Mouse (Mus musculus): ENCODE measurements at regions not wholly inside any gene's neighbourhood (a gene's known extent, or its start where the extent isn't known, plus 50 kb on each side); places are given as distances from the start of the nearest gene placed in this dataset.

GRCm38 (mm10) chr5:64738781-64739310, 64.3 kb upstream of the Klf3 start:
- no peak for DNase-seq (ENCODE audit: low spot score in 2 of 2)

- no peak for DNase-seq (ENCODE audit: low spot score in 2 of 2)
Measured at GRCm38 (mm10) chr5:64739311-64740261, 63.6 kb upstream of the Klf3 start.

- no peak for DNase-seq (ENCODE audit: low spot score in 2 of 2)
Measured at GRCm38 (mm10) chr5:64744041-64744440, 59.1 kb upstream of the Klf3 start.

GRCm38 (mm10) chr5:64744455-64744854, 58.7 kb upstream of the Klf3 start:
- DNase-seq (ENCODE audit: low spot score in 2 of 2) = no peak

- no peak for DNase-seq (ENCODE audit: low spot score in 2 of 2)
Measured at GRCm38 (mm10) chr5:64747461-64747860, 55.7 kb upstream of the Klf3 start.

GRCm38 (mm10) chr5:64749415-64750166, 53.6 kb upstream of the Klf3 start:
- no peak for DNase-seq (ENCODE audit: low spot score in 2 of 2)

GRCm38 (mm10) chr5:64750406-64750805, 52.8 kb upstream of the Klf3 start:
- no peak for DNase-seq (ENCODE audit: low spot score in 2 of 2)

- no peak for DNase-seq (ENCODE audit: low spot score in 2 of 2)
Measured at GRCm38 (mm10) chr5:64750976-64751656, 52.1 kb upstream of the Klf3 start.

- no peak for DNase-seq (ENCODE audit: low spot score in 2 of 2)
Measured at GRCm38 (mm10) chr5:64753142-64753750, 49.9 kb upstream of the Klf3 start.

Measured in spleen, postnatal 14 days (tissue).